Mouse (Mus musculus): Measurements from ENCODE around the gene Prr15l. TPM values are rescaled to one million over a fixed set of nuclear protein-coding genes. Genes with fewer than 3 reads are reported as not detected.
A peak's percentile ranks its signal among the peaks of the same experiment; 100 is the strongest.

Gene Prr15l
- polyA plus RNA-seq, 1 experiment = not detected

DNA sequence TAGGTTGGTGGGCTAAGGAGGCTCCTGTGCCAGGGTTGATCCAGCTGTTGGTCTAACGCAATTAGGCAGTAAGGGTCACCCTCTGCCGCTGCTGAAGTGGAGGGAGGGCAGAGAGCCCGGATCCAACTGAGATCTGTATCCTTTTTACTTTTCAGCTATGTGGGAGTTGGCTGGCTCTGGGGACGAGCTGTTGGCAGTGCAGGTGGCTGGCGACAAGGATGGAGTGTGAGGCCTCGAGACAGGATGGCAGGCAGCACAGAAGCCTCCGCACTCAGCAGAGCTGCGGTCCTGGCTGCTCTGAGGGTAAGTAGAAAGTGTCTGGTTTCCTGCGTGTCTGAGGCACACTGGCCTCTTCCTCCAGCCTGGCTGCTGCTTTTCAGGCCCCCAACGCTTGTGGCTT lies 24.5 kb downstream of the Prr15l start:
- Histone ChIP-seq H3K27ac (replicated peaks; ENCODE audit: low read depth, low read length) (no peak overlapping the region), H3K4me1 (ENCODE audit: control insufficient read depth, insufficient read depth, insufficient read length, low read length) (no peaks in the 10 kb centered on the region), H3K4me3 (ENCODE audit: insufficient read depth, low read depth, low read length) (no peak overlapping the region)

DNA sequence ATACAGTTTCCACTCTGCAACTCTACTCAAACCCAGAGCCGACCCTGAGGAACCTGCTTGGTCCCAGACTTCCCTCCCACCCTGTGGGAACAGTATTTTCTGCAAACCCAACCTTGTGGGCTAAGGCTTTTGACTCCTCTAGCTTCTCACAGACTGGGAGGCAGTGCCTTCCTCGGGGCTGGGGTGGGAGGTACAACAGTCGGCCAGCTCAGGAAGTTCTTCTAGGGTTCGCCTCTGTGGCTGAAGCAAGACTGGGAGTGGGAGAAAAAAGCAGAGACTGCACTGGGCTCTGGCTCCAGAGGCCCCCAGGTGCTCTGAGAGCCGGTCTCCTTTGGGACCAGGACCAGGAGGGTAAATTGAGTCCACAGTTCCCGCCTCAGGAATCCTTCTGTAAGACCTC lies 25.0 kb downstream of the Prr15l start:
- no peaks in the 10 kb centered on the region for H3K4me1 ChIP-seq (ENCODE audit: control insufficient read depth, insufficient read depth, insufficient read length, low read length)
- H3K4me3 ChIP-seq (ENCODE audit: insufficient read depth, low read depth, low read length) = no peak overlapping the region
- no peak overlapping the region for H3K27ac ChIP-seq (replicated peaks; ENCODE audit: low read depth, low read length)

DNA sequence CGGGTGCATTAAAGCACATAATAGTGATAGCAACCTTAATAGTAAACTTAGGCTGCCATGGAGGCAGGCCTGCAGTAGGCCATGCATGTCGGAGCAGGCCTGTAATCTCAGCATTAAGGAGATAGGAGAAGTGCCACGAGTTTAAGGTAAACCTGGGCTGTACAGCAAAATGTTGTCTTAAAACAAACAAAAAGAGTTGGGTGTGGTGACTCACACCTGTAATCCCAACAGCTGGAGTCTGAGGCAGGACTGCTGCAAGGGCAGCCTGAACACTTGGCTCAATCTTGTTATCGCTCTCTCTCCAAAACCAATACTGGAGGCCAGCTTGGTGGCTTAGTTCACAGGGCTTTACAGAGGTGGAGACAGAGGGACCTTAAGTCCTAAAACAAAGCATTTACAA lies 27.2 kb downstream of the Prr15l start:
- Histone ChIP-seq H3K4me1 (ENCODE audit: control insufficient read depth, insufficient read depth, insufficient read length, low read length) (no peaks in the 10 kb centered on the region), H3K4me3 (ENCODE audit: insufficient read depth, low read depth, low read length) (no peak overlapping the region), H3K27ac (replicated peaks; ENCODE audit: low read depth, low read length) (no peak overlapping the region)

DNA sequence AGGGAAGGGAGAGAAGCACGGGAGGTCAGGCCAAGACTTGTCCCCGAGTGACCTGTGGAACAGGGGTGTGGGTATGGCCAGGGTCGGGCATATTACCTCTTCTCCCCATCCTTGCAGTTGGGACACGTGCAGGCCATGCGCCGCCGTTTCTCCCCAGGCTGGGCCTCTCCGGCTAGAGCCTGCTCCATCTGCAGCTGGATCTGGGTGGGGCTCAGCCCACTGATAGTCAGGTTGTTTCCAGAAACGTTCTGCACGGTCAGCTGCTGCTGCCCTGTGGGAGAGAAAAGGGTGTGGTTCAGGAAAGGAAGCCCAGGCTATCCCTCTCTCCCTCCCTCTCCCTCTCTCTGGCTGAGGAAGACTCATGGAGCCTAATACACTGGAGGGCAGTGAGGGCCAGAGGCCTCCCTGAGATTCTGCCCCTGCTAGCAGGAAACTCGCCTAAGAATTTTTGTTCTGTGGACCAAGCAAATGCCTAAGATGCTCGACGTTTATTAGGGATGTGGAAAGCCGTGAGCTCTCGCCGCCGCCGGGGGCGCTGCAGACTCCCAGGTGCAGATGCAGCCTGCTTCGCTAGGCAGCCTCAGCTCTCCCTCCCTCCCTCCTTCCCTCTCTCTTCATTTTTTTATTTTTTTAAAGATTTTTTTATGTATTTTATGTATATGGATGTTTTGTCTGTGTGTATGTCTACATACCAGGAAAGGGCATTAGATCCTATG lies 28.3 kb downstream of the Prr15l start:
- Histone ChIP-seq H3K4me3 (ENCODE audit: insufficient read depth, low read depth, low read length) (no peak overlapping the region), H3K27ac (replicated peaks; ENCODE audit: low read depth, low read length) (no peak overlapping the region)

DNA sequence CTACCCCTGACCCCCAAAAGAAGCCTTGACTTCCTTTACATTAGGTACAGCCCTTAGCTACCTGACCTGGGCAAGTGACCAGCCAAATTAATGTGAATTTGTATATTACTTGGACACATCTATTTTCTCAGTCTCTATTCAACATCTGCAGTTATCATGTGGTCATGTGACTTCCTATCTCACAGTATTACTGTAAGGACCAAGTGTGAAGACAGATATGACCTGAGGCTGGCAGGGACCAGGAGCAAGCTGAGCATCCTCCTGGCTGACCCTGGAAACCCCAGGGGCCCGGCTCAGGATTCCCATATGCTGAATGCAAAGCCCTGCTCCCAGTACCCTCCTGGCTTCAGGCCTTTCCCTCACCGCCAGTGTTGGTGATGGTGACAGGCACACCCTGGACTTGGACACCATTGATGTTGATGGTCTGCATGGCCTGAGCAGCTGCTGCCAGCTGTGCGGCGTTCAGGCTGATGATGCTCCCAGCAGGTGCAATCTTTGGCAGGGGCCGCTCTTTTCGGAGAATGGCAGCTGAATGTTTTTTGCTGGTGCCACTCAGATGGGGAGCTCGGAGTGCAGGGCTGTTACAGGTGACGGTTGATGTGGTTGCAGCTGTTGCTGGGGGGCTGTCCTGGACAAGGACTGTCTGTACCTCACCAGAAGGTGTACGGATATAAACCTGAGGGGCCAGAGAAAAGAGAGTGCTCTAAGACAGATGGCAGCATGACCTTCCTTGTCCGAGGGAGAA lies 29.3 kb downstream of the Prr15l start:
- Histone ChIP-seq H3K27ac (replicated peaks; ENCODE audit: low read depth, low read length) (no peak overlapping the region), H3K4me3 (ENCODE audit: insufficient read depth, low read depth, low read length) (no peak overlapping the region)

More for the DNA sequence above, 28.3 kb downstream of the Prr15l start:
- no peaks in the 10 kb centered on the region for H3K4me1 ChIP-seq (ENCODE audit: control insufficient read depth, insufficient read depth, insufficient read length, low read length)

DNA sequence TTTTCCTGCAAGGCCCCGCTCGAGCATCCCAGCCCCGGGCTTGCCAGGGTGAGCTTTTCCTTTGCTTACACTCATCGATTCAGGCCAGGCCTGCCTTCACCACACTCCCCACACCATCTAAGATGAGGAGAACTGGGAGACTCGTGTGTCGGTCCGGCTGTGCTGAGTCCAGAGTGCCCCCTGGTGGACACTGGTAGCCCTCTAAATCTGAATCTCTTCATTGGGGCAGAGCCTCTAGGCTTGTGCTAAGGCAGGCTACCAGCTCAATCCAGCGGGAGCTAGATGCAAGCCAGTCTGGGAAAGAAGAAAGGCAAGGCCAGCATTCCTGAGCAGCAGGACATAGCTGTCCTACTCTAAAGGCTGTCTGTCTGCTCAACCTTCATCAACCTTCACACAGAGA lies 35.7 kb downstream of the Prr15l start:
- Histone ChIP-seq H3K4me3 (ENCODE audit: insufficient read depth, low read depth, low read length) (no peak overlapping the region), H3K27ac (replicated peaks; ENCODE audit: low read depth, low read length) (peak overlapping the region; percentile 28), H3K4me1 (ENCODE audit: control insufficient read depth, insufficient read depth, insufficient read length, low read length) (peaks cover 9% of the 10 kb centered on the region)

More for the DNA sequence above, 29.3 kb downstream of the Prr15l start:
- H3K4me1 ChIP-seq (ENCODE audit: control insufficient read depth, insufficient read depth, insufficient read length, low read length) = no peaks in the 10 kb centered on the region

DNA sequence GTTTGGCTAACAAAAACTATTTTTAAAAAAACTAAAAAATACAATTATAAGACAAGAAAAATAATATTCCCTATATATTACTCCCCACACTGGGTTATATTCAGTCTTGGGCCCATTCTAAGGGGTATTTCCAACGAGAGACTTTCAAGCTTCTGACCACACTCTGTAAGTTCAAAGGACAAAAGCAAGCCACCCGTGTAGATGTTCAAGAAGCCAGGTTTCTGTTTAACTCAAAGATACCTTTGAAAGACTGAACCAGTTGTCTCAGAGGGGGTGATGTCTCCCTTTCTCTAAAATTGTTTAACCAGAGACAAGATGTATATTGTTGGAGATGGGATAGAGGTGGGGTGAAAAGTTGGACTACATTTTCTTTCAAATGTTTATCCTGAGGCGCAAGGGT lies 38.3 kb downstream of the Prr15l start:
- Histone ChIP-seq H3K4me3 (ENCODE audit: insufficient read depth, low read depth, low read length) (no peak overlapping the region), H3K27ac (replicated peaks; ENCODE audit: low read depth, low read length) (peak overlapping the region; percentile 50; the same call in 1 of the 2 replicates), H3K4me1 (ENCODE audit: control insufficient read depth, insufficient read depth, insufficient read length, low read length) (peaks cover 30% of the 10 kb centered on the region)

DNA sequence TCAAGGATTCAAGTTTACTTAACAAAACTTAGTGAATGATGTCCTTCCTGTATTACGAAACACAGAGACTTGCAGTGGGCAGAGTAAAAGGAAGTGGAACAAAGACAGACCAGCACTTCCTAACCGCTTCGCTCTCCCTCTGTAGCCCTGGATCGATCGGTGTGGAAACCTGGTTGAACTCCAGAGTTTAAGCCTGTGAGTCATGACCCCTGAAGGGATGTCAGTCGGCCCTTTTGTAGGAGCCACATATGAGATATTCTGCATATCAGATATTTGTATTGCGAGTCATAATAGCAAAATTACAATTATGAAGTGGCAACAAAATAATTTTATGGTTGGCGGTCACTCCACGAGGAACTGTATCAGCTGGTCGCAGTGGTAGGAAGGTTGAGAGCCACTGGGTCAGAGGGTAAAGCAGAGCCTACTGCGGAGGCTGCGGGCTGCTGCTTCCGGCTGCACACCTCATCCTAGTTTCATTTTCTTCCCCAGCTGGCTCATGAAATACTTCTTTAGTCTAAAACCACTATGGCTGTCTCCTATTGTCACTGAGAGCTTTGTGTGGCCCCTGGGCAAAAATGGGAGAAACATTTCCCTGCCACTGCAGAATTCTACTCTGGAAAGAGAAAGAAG lies 39.1 kb downstream of the Prr15l start:
- peaks cover 37% of the 10 kb centered on the region for H3K4me1 ChIP-seq (ENCODE audit: control insufficient read depth, insufficient read depth, insufficient read length, low read length)
- H3K27ac ChIP-seq (replicated peaks; ENCODE audit: low read depth, low read length) = peak overlapping the region; percentile 97
- H3K4me3 ChIP-seq (ENCODE audit: insufficient read depth, low read depth, low read length) = peak overlapping the region; percentile 53

DNA sequence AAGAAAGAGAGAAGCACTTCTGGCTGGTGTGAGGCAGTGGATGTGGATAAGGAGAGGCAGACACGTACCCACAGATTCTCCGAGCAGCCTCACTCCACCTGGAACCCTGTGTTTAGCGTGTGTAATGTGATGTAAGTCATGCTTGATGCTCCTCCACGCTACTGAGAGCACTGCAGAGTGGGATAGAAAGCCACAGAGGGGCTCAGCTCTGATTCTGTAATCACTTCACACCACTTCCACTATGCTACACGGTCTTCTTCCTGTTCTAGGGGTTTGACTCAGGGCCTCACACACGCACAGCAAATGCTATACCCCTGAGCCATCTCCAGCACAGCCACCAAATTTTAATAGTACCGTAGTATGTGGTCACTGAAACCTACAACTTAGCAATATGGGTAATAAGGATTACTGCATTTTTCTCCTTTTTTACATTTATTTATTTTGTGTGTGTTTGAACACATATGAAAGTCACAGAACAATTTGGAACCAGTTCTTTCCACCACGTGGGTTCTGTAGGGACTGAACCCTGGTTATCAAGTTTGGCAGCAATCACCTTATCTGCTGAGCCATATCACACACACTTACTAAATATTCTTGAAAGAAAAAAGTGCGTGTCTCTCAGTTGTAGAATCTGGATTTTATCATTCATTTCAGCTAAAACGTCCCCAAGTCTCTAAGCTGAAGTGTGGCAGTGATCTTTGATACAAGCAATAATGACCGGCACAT lies 39.8 kb downstream of the Prr15l start:
- H3K4me1 ChIP-seq (ENCODE audit: control insufficient read depth, insufficient read depth, insufficient read length, low read length) = peaks cover 42% of the 10 kb centered on the region
- H3K4me3 ChIP-seq (ENCODE audit: insufficient read depth, low read depth, low read length) = peak overlapping the region; percentile 53
- peak overlapping the region; percentile 97 for H3K27ac ChIP-seq (replicated peaks; ENCODE audit: low read depth, low read length)

DNA sequence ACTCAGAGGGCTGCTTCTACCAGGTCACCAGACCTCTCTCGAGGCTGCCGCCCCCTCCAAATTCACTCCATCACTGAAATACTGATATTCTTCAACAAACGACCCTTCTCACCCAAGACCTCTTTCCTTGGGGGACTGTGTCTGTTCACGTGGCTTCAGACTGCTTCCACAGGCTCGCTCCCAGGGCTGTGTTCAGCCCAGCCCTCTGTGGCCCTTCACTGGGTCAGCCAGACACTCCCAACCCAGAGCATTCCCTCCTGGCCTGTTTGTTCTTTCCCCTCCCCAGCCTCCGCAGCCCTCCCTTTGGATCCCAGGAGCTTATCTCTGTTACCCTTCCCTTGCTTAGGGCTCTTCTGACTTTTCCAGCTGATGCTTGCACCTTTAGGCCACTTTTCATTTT lies 40.6 kb downstream of the Prr15l start:
- Histone ChIP-seq H3K4me1 (ENCODE audit: control insufficient read depth, insufficient read depth, insufficient read length, low read length) (peaks cover 46% of the 10 kb centered on the region), H3K4me3 (ENCODE audit: insufficient read depth, low read depth, low read length) (peak overlapping the region; percentile 44)

DNA sequence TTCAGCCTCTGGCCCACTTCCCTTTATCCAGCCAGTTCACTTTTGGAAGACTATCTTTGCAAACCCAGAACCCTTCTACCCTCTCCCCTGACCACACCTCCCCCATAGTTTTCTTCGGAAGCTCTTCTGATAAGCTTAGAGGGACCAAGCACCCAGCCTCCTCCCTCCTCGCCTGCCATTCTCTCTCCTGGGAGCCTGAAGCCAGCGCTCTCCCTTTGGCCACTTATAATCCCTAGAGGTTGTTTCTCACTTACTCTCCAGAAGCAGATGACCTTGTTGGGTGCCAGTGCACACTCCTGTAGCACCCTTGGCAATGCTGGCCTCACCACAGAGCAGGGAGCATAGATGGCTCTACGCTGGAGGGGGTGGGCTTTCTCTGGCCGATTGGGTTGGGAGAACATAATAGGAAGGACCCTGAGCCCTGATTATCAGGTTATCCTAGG lies 41.4 kb downstream of the Prr15l start:
- Histone ChIP-seq H3K4me3 (ENCODE audit: insufficient read depth, low read depth, low read length) (peak overlapping the region; percentile 13), H3K4me1 (ENCODE audit: control insufficient read depth, insufficient read depth, insufficient read length, low read length) (peaks cover 53% of the 10 kb centered on the region)

More for the DNA sequence above, 40.6 kb downstream of the Prr15l start:
- H3K27ac ChIP-seq (replicated peaks; ENCODE audit: low read depth, low read length) = peak overlapping the region; percentile 97

DNA sequence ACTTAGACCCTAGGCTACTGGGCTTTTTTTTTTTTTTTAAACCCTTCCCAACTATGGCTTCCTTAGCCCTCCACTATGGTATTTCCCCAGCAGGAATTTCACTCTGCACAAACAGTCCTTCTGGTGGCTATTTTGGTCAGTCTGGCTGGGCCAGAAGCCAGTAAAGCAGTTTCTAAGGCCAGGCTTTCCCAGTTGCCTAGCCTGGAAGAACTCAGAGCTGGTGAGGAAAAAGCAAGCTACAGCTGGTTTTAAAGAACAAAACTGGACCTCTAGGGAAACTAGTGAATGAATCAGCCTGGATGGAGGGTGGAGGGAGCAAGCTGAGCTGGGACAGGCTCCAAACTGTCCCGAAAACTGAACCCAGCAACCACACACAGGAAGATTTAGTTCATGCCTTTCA lies 41.8 kb downstream of the Prr15l start:
- Histone ChIP-seq H3K4me3 (ENCODE audit: insufficient read depth, low read depth, low read length) (peak overlapping the region; percentile 13; the same call in 1 of the 2 replicates), H3K4me1 (ENCODE audit: control insufficient read depth, insufficient read depth, insufficient read length, low read length) (peaks cover 55% of the 10 kb centered on the region), H3K27ac (replicated peaks; ENCODE audit: low read depth, low read length) (peak overlapping the region; percentile 97)

More for the DNA sequence above, 41.4 kb downstream of the Prr15l start:
- peak overlapping the region; percentile 97 for H3K27ac ChIP-seq (replicated peaks; ENCODE audit: low read depth, low read length)

DNA sequence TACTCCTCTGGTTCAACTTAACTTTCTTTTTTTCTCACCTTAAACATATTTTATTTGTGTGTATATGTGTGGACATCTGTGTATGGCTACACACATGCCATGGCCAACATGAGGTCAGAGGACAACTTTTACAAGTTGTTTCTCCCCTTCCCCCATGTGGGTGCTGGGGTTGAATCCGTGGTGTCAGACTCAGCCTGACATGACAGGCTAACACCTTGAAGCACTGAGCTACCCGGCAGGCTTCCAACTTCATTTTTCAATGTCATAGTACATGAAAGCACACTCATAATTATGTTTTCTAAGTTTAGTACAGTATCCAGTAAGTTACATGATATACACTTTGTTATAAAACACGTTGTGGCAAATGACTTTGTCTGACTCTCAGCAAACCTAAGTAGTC lies 42.4 kb downstream of the Prr15l start:
- no peak overlapping the region for H3K4me3 ChIP-seq (ENCODE audit: insufficient read depth, low read depth, low read length)
- H3K4me1 ChIP-seq (ENCODE audit: control insufficient read depth, insufficient read depth, insufficient read length, low read length) = peaks cover 55% of the 10 kb centered on the region
- peak overlapping the region; percentile 97 for H3K27ac ChIP-seq (replicated peaks; ENCODE audit: low read depth, low read length)

DNA sequence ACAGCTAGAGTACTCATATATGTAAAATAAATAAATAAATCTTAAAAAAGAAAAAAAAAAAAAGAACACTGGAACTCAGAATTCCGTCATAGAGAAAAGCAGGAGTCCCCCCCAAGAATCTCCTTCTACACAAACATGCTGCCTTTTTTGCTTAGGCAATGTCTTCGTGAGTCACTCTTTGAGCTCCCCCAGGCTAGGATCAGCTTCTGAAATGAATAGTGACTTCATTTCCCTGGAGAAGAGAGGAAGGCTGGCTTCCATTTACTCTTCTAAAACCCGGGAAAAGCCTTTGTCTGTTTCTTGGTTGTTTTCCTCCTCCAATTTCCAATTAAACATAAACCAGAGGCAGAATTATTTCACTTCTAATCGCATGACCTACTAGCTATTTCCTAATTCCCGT lies 45.0 kb downstream of the Prr15l start:
- Histone ChIP-seq H3K27ac (replicated peaks; ENCODE audit: low read depth, low read length) (peak overlapping the region; percentile 78), H3K4me1 (ENCODE audit: control insufficient read depth, insufficient read depth, insufficient read length, low read length) (peaks cover 60% of the 10 kb centered on the region), H3K4me3 (ENCODE audit: insufficient read depth, low read depth, low read length) (no peak overlapping the region)

All from brown adipose tissue, adult 24 weeks (tissue).